Mouse (Mus musculus): ENCODE results near the gene Hkdc1. TPM values are rescaled to one million over a fixed set of nuclear protein-coding genes. Genes with fewer than 3 reads are reported as not detected.

Hkdc1 gene
- total and polyA plus RNA-seq, 2 experiments: 0.18 TPM; not detected in 1

DNA sequence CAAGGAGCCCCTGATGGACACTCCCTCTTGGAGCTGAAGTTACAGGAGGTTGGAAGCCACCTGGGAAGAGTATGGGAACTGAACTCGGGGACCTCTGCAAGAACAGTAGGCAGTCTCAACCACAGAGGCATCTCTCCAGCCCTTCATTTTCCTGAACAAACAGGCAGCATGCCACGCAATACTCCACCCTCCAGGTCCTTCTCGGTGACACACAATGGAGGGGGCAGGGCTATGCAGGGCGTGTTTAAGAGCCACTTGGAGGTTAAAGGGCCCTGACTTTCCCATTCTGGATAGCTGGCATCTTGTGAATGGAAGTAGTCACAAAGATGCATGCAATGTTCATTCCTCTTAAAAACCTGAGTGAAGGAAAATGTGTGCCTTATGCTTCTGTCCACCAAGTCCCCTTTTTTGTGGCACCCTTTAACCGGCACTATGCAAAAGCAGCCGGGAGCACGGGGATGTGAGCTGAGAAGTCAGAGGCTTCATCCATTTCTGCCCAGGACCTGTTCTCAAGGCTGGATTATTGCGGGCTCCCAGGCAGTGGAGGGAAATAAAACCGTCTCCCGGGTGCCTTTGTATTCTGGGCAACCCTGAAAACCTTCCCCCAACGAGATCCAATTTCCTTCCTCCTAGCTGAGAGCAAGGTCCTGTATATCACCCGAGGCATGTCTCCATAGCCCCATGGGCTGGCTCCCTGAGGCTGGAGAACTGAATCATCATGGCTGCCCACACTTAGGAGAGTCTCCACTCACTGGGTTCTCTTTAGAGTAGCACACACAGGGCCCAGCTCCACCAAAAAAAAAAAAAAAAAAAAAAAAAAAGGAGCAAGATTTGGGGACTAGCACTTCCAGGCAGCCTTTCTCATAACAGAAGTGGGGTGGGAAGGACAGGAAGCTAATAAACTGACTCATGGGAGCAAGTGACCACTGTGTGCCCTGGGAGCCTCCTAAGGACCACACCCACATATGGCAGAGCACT is 85.4 kb downstream of the Hkdc1 start:
- TF ChIP-seq POLR2A (IDR thresholded peaks at IDR 0.05; ENCODE audit: extremely low read depth, insufficient read depth, low read length): no peak
- TF ChIP-seq CTCF (IDR thresholded peaks at IDR 0.05; ENCODE audit: low read depth, low read length): no peak
- Histone ChIP-seq H3K79me2 (ENCODE audit: control insufficient read depth, insufficient read depth, low read length) (no peaks in the 10 kb centered on the region), H3K4me1 (ENCODE audit: control insufficient read depth, insufficient read depth, low read length) (0 out of 2 replicates have a peak, but pooled peaks cover 1% of the 10 kb centered on the region), H3K27me3 (ENCODE audit: control insufficient read depth, insufficient read depth, low read length) (no peaks in the 10 kb centered on the region), H3K9ac (ENCODE audit: low read depth, low read length) (no peak overlapping the region), H3K36me3 (ENCODE audit: control insufficient read depth, insufficient read depth, low read length) (no peaks in the 10 kb centered on the region), H3K27ac (replicated peaks; ENCODE audit: insufficient read depth, low read depth, low read length) (no peak overlapping the region), H3K4me3 (ENCODE audit: insufficient read depth, low read depth, low read length) (no peak overlapping the region)
- no peak for DNase-seq (ENCODE audit: extremely low read depth, low read depth, low spot score)
- 35% methylated on average over 12 of the region's 12 CpGs for WGBS

DNA sequence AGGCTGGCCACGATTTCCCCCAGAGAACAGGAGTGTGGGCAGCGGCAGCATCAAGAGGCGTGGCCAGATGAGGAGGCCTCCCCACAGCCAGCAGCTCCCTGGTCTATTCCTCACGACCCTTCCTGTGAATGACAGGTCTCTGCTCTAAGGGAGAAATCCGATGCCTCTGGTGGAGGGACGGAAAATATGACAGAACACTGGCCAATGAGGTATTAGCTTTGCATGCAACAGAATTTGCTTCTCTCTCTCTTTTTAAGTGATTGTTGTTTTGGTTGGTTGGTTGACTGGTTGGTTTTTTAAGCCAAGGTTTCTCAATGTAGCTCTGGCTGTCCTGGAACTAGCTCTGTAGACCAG is 86.9 kb downstream of the Hkdc1 start:
- no peaks in the 10 kb centered on the region for H3K27me3 ChIP-seq (ENCODE audit: control insufficient read depth, insufficient read depth, low read length)
- no peak for DNase-seq (ENCODE audit: extremely low read depth, low read depth, low spot score)
- H3K9ac ChIP-seq (ENCODE audit: low read depth, low read length): no peak overlapping the region
- no peak overlapping the region for H3K27ac ChIP-seq (replicated peaks; ENCODE audit: insufficient read depth, low read depth, low read length)
- H3K4me3 ChIP-seq (ENCODE audit: insufficient read depth, low read depth, low read length): no peak overlapping the region
- no peak for TF ChIP-seq POLR2A (IDR thresholded peaks at IDR 0.05; ENCODE audit: extremely low read depth, insufficient read depth, low read length)
- TF ChIP-seq CTCF (IDR thresholded peaks at IDR 0.05; ENCODE audit: low read depth, low read length): no peak
- 51% methylated on average over 6 of the region's 6 CpGs for WGBS
- 0 out of 2 replicates have a peak, but pooled peaks cover 1% of the 10 kb centered on the region for H3K4me1 ChIP-seq (ENCODE audit: control insufficient read depth, insufficient read depth, low read length)
- H3K79me2 ChIP-seq (ENCODE audit: control insufficient read depth, insufficient read depth, low read length): no peaks in the 10 kb centered on the region
- H3K36me3 ChIP-seq (ENCODE audit: control insufficient read depth, insufficient read depth, low read length): no peaks in the 10 kb centered on the region

DNA sequence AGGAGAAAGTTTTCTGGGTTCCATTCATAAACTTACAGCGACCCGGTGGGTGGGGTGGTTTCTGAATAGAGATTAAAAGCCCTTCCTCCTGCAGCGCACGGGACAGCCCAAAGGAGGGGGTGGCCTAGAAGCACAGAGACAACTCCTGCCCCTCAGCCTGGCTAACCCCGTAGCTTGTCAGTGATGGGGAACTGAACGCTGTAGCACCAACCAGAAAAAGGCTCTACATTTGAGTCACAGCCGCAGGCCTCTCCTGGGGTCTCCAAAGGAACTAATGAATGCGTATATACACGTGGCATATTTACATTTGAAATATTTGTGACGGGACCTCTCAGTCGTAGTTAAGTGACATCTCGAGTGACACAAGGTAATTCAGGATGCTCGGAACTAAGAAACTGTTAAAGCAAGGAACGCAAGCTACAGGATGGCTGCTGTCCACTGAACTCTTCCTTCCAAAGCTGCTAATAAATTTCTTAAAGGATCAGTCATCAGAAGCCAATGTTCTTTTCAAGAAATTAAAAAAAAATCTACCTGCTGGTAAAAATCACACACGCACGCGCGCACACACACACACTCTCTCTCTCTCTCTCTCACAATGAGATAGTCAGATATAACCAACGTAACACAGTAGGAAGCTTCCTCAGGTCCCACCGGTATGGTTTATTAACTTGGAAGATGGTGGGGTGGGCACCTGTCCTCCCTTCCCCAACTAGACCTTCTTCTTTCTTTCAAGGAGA is 87.4 kb downstream of the Hkdc1 start:
- 72% methylated on average over 20 of the region's 20 CpGs for WGBS
- Histone ChIP-seq H3K36me3 (ENCODE audit: control insufficient read depth, insufficient read depth, low read length) (no peaks in the 10 kb centered on the region), H3K9ac (ENCODE audit: low read depth, low read length) (no peak overlapping the region), H3K4me1 (ENCODE audit: control insufficient read depth, insufficient read depth, low read length) (0 out of 2 replicates have a peak, but pooled peaks cover 1% of the 10 kb centered on the region), H3K4me3 (ENCODE audit: insufficient read depth, low read depth, low read length) (no peak overlapping the region), H3K27me3 (ENCODE audit: control insufficient read depth, insufficient read depth, low read length) (no peaks in the 10 kb centered on the region), H3K27ac (replicated peaks; ENCODE audit: insufficient read depth, low read depth, low read length) (no peak overlapping the region), H3K79me2 (ENCODE audit: control insufficient read depth, insufficient read depth, low read length) (no peaks in the 10 kb centered on the region)
- TF ChIP-seq CTCF (IDR thresholded peaks at IDR 0.05; ENCODE audit: low read depth, low read length) (no peak), POLR2A (IDR thresholded peaks at IDR 0.05; ENCODE audit: extremely low read depth, insufficient read depth, low read length) (no peak)
- DNase-seq (ENCODE audit: extremely low read depth, low read depth, low spot score): no peak

DNA sequence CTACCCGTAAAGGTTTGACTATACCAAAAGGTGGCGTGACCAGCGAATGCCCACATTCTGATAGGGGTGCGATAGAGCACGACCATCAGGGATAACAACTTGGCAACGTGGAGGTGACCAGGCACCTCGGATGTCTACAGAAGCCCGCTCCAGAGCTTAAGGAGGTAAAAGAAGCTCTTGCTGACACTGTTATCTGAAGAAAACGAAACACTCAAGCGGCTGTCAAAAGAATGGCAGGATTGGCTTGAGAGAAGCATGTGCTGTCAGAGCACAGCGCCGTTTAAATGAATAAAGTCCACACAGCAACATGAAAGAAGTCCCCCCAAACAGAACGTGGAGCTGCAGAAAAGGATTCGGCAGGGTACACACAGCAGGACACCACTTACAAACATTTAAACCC is 89.0 kb downstream of the Hkdc1 start:
- TF ChIP-seq CTCF (IDR thresholded peaks at IDR 0.05; ENCODE audit: low read depth, low read length) (no peak), POLR2A (IDR thresholded peaks at IDR 0.05; ENCODE audit: extremely low read depth, insufficient read depth, low read length) (no peak)
- H3K4me3 ChIP-seq (ENCODE audit: insufficient read depth, low read depth, low read length): no peak overlapping the region
- WGBS: 78% methylated on average over 14 of the region's 14 CpGs
- 0 out of 2 replicates have a peak, but pooled peaks cover 1% of the 10 kb centered on the region for H3K4me1 ChIP-seq (ENCODE audit: control insufficient read depth, insufficient read depth, low read length)
- no peak for DNase-seq (ENCODE audit: extremely low read depth, low read depth, low spot score)
- no peak overlapping the region for H3K9ac ChIP-seq (ENCODE audit: low read depth, low read length)
- no peaks in the 10 kb centered on the region for H3K27me3 ChIP-seq (ENCODE audit: control insufficient read depth, insufficient read depth, low read length)
- no peak overlapping the region for H3K27ac ChIP-seq (replicated peaks; ENCODE audit: insufficient read depth, low read depth, low read length)
- H3K79me2 ChIP-seq (ENCODE audit: control insufficient read depth, insufficient read depth, low read length): no peaks in the 10 kb centered on the region; the same call in 1 of the 2 replicates
- no peaks in the 10 kb centered on the region for H3K36me3 ChIP-seq (ENCODE audit: control insufficient read depth, insufficient read depth, low read length)

Other genes starting within 250 kb of the Hkdc1 start
- gene Tspan15, start 191.2 kb downstream of the Hkdc1 start, total RNA-seq (2014; rRNA removed): 4.1 and 7.3 TPM in 2 replicates
- 4.8 and 8.6 TPM in 2 replicates for gene Tspan15, start 191.2 kb downstream of the Hkdc1 start, polyA plus RNA-seq (2012; rRNA removed)
- gene Tacr2, start 170.1 kb downstream of the Hkdc1 start, total RNA-seq (2014; rRNA removed): not detected in 2 replicates
- gene Tacr2, start 170.1 kb downstream of the Hkdc1 start, polyA plus RNA-seq (2012; rRNA removed): not detected in 2 replicates
- 1.6 and 1.7 TPM in 2 replicates for gene Hk1, start 42.6 kb downstream of the Hkdc1 start, total RNA-seq (2014; rRNA removed)
- gene Hk1, start 42.6 kb downstream of the Hkdc1 start, polyA plus RNA-seq (2012; rRNA removed): 1.4 TPM in 2 replicates
- gene 4930507D05Rik, start 27.0 kb upstream of the Hkdc1 start, total RNA-seq (2014; rRNA removed): 0.09 and 0.27 TPM in 2 replicates
- 0.12 TPM in 1 of 2 replicates, not detected in the other for gene 4930507D05Rik, start 27.0 kb upstream of the Hkdc1 start, polyA plus RNA-seq (2012; rRNA removed)
- gene Supv3l1, start 27.2 kb upstream of the Hkdc1 start, total RNA-seq (2014; rRNA removed): 18.8 and 19.1 TPM in 2 replicates
- gene Supv3l1, start 27.2 kb upstream of the Hkdc1 start, polyA plus RNA-seq (2012; rRNA removed): 10.5 and 12.1 TPM in 2 replicates
- gene Vps26a, start 64.3 kb upstream of the Hkdc1 start, total RNA-seq (2014; rRNA removed): 34.1 and 39.7 TPM in 2 replicates
- gene Vps26a, start 64.3 kb upstream of the Hkdc1 start, polyA plus RNA-seq (2012; rRNA removed): 7.2 and 7.7 TPM in 2 replicates
- 11.9 and 15.9 TPM in 2 replicates for gene Srgn, start 105.0 kb upstream of the Hkdc1 start, total RNA-seq (2014; rRNA removed)
- gene Srgn, start 105.0 kb upstream of the Hkdc1 start, polyA plus RNA-seq (2012; rRNA removed): 4.3 and 5.0 TPM in 2 replicates
- gene Kif1bp, start 156.0 kb upstream of the Hkdc1 start, total RNA-seq (2014; rRNA removed): 8.3 and 8.6 TPM in 2 replicates
- gene Kif1bp, start 156.0 kb upstream of the Hkdc1 start, polyA plus RNA-seq (2012; rRNA removed): 8.2 and 9.8 TPM in 2 replicates
- gene Ddx21, start 179.8 kb upstream of the Hkdc1 start, total RNA-seq (2014; rRNA removed): 10.9 and 11.8 TPM in 2 replicates
- 5.8 and 7.2 TPM in 2 replicates for gene Ddx21, start 179.8 kb upstream of the Hkdc1 start, polyA plus RNA-seq (2012; rRNA removed)
- gene Ddx50, start 228.7 kb upstream of the Hkdc1 start, total RNA-seq (2014; rRNA removed): 41.6 and 53.6 TPM in 2 replicates
- 8.1 and 10.3 TPM in 2 replicates for gene Ddx50, start 228.7 kb upstream of the Hkdc1 start, polyA plus RNA-seq (2012; rRNA removed)